Mouse (Mus musculus): ENCODE data around the gene Rimbp3. TPM values are rescaled to one million over a fixed set of nuclear protein-coding genes. Genes with fewer than 3 reads are reported as not detected.
"Not testable (repeated sequence)": the region's sequence is repeated elsewhere in the genome, so short reads cannot be mapped to it uniquely, and the experiment has no call there.

Rimbp3 gene
- total RNA-seq, 2 experiments from 2014 or later = 0.05 to 0.07 TPM

- no peak for DNase-seq (ENCODE audit: low spot score)
Observed at GRCm38 (mm10) chr16:17216934-17217633, 8.7 kb downstream of the Rimbp3 start.

GRCm38 (mm10) chr16:17220127-17220733 lies 11.8 kb downstream of the Rimbp3 start:
- DNase-seq (ENCODE audit: low spot score) = no peak

GRCm38 (mm10) chr16:17222197-17222596 lies 13.8 kb downstream of the Rimbp3 start:
- peak; percentile 98 for DNase-seq (ENCODE audit: low spot score)

GRCm38 (mm10) chr16:17225584-17225983 lies 17.2 kb downstream of the Rimbp3 start:
- DNase-seq (ENCODE audit: low spot score) = no peak

GRCm38 (mm10) chr16:17226496-17226895 lies 18.1 kb downstream of the Rimbp3 start:
- DNase-seq (ENCODE audit: low spot score) = no peak

GRCm38 (mm10) chr16:17231523-17231922 lies 23.1 kb downstream of the Rimbp3 start:
- not testable (repeated sequence) for DNase-seq (ENCODE audit: low spot score)

- peak; percentile 94 for DNase-seq (ENCODE audit: low spot score)
Observed at GRCm38 (mm10) chr16:17232794-17233701, 24.6 kb downstream of the Rimbp3 start, which contains the start of gene Hic2. Gene Hic2 (plus strand): TSS chr16:17233572.

GRCm38 (mm10) chr16:17233702-17234498 lies 25.5 kb downstream of the Rimbp3 start:
- DNase-seq (ENCODE audit: low spot score) = peak; percentile 14

GRCm38 (mm10) chr16:17234499-17234895 lies 26.1 kb downstream of the Rimbp3 start:
- DNase-seq (ENCODE audit: low spot score) = no peak

- DNase-seq (ENCODE audit: low spot score) = no peak
Observed at GRCm38 (mm10) chr16:17234916-17235665, 26.7 kb downstream of the Rimbp3 start.

GRCm38 (mm10) chr16:17237634-17238033 lies 29.2 kb downstream of the Rimbp3 start:
- DNase-seq (ENCODE audit: low spot score) = no peak

- no peak for DNase-seq (ENCODE audit: low spot score)
Observed at GRCm38 (mm10) chr16:17239409-17239808, 31.0 kb downstream of the Rimbp3 start.

- no peak for DNase-seq (ENCODE audit: low spot score)
Observed at GRCm38 (mm10) chr16:17243731-17244130, 35.3 kb downstream of the Rimbp3 start.

GRCm38 (mm10) chr16:17244996-17245395 lies 36.6 kb downstream of the Rimbp3 start:
- DNase-seq (ENCODE audit: low spot score) = no peak

GRCm38 (mm10) chr16:17247727-17248126 lies 39.3 kb downstream of the Rimbp3 start:
- DNase-seq (ENCODE audit: low spot score) = no peak

GRCm38 (mm10) chr16:17249135-17249534 lies 40.7 kb downstream of the Rimbp3 start:
- DNase-seq (ENCODE audit: low spot score) = no peak

- peak; percentile 43 for DNase-seq (ENCODE audit: low spot score)
Observed at GRCm38 (mm10) chr16:17251539-17251938, 43.1 kb downstream of the Rimbp3 start.

GRCm38 (mm10) chr16:17252086-17252726 lies 43.8 kb downstream of the Rimbp3 start:
- DNase-seq (ENCODE audit: low spot score) = no peak

GRCm38 (mm10) chr16:17252841-17253240 lies 44.4 kb downstream of the Rimbp3 start:
- DNase-seq (ENCODE audit: low spot score) = no peak

Data from gastrocnemius, adult 18-20 months (tissue).